Mouse (Mus musculus) CH12.LX (cell line): ENCODE results near the gene Cldn7. TPM values are rescaled to one million over a fixed set of nuclear protein-coding genes. Genes with fewer than 3 reads are reported as not detected.
"Not testable (repeated sequence)": the region's sequence is repeated elsewhere in the genome, so short reads cannot be mapped to it uniquely, and the experiment has no call there.

ENCODE experiments used
- DNase-seq: peaks from one replicate; pipeline ENCODE4 v3.0.0-alpha.2; 2013; ENCODE audit errors: extremely low read depth
- H3K27ac ChIP-seq: 2 replicates; pipeline ENCODE4 v1.5.1; 2012; ENCODE audit warnings: low read depth, mild to moderate bottlenecking, control low read depth, moderate library complexity; ENCODE audit not compliant: insufficient read depth
- H3K27me3 ChIP-seq: replicated peaks from 2 replicates; pipeline ENCODE3; 2012; ENCODE audit warnings: inconsistent platforms
- H3K36me3 ChIP-seq, 2 experiments: replicated peaks in 1 of 2; 2 replicates each; pipeline versions ENCODE3 to v1.6.1; 2012; ENCODE audit warnings: inconsistent platforms in 1 of 2, low read length in 1 of 2, mild to moderate bottlenecking in 1 of 2, mixed read lengths in 1 of 2, moderate library complexity in 1 of 2; ENCODE audit not compliant: control insufficient read depth in 1 of 2, insufficient read depth in 1 of 2
- H3K4me1 ChIP-seq, 2 experiments: 2 replicates each; pipeline ENCODE4 v1.6.1; 2012; ENCODE audit warnings: inconsistent platforms in 1 of 2, moderate library complexity in 1 of 2; ENCODE audit not compliant: insufficient read depth in 2 of 2, control insufficient read depth in 1 of 2
- H3K4me2 ChIP-seq: 2 replicates; pipeline ENCODE4 v1.6.1; 2012; ENCODE audit warnings: low read depth, mild to moderate bottlenecking, control low read depth; ENCODE audit not compliant: poor library complexity, insufficient read depth, severe bottlenecking
- H3K4me3 ChIP-seq, 3 experiments: fragments of 150-350 bp in 1 of 3; sonication (generic) in 1 of 3; replicated peaks in 1 of 3; 2 replicates each; pipeline versions ENCODE3 to v1.5.1; 2011 to 2012; ENCODE audit warnings: low read depth in 2 of 3, low read length in 2 of 3, mild to moderate bottlenecking in 2 of 3, moderate library complexity in 2 of 3, control low read depth in 1 of 3, improper control_type of control experiment in 1 of 3, inconsistent platforms in 1 of 3, mixed read lengths in 1 of 3; ENCODE audit not compliant: poor library complexity in 1 of 3
- H3K79me2 ChIP-seq: replicated peaks from 2 replicates; pipeline ENCODE4 v1.6.1; 2012; ENCODE audit warnings: mild to moderate bottlenecking, moderate library complexity; ENCODE audit not compliant: control insufficient read depth, poor library complexity, insufficient read depth, severe bottlenecking; ENCODE audit errors: extremely low read depth
- H3K9ac ChIP-seq: 2 replicates; pipeline ENCODE4 v1.6.1; 2012; ENCODE audit warnings: low read depth, mild to moderate bottlenecking, control low read depth, moderate library complexity; ENCODE audit not compliant: insufficient read depth
- H3K9me3 ChIP-seq: replicated peaks from 2 replicates; pipeline ENCODE3; 2012; ENCODE audit warnings: low read length, inconsistent platforms, mixed read lengths
- CHD2 ChIP-seq: IDR thresholded peaks from 2 replicates; pipeline ENCODE4 v1.6.1; 2011; ENCODE audit warnings: low read length, improper control_type of control experiment
- CTCF ChIP-seq, 2 experiments: IDR thresholded peaks in 1 of 2; conservative IDR thresholded peaks in 1 of 2; 2 replicates each; pipeline ENCODE4 v1.5.1; 2011 to 2012; ENCODE audit warnings: low read depth in 2 of 2, low read length in 2 of 2, improper control_type of control experiment in 1 of 2, inconsistent platforms in 1 of 2, mild to moderate bottlenecking in 1 of 2, moderate library complexity in 1 of 2
- EP300 ChIP-seq: IDR thresholded peaks from 2 replicates; pipeline ENCODE4 v1.6.1; 2011; ENCODE audit warnings: low read length, improper control_type of control experiment
- IRF4 ChIP-seq: IDR thresholded peaks from 2 replicates; pipeline ENCODE4 v1.6.1; 2014; ENCODE audit warnings: low read depth, mild to moderate bottlenecking, inconsistent platforms, low read length, improper control_type of control experiment
- MEF2A ChIP-seq: IDR thresholded peaks from 2 replicates; pipeline ENCODE4 v1.6.1; 2014; ENCODE audit warnings: low read depth, mild to moderate bottlenecking, inconsistent platforms, low read length, improper control_type of control experiment, borderline replicate concordance
- RAD21 ChIP-seq: IDR thresholded peaks from 2 replicates; pipeline ENCODE4 v1.6.1; 2011; ENCODE audit warnings: low read depth, mild to moderate bottlenecking, low read length, improper control_type of control experiment, moderate library complexity
- SMC3 ChIP-seq: IDR thresholded peaks from 2 replicates; pipeline ENCODE4 v1.6.1; 2011; ENCODE audit warnings: low read depth, low read length, improper control_type of control experiment
- TBP ChIP-seq: conservative IDR thresholded peaks from 2 replicates; pipeline ENCODE4 v1.6.1; 2011; ENCODE audit warnings: low read depth, low read length, improper control_type of control experiment
- ZC3H11A ChIP-seq: IDR thresholded peaks from 2 replicates; pipeline ENCODE4 v1.6.1; 2012; ENCODE audit warnings: low read depth, mild to moderate bottlenecking, inconsistent platforms, low read length, improper control_type of control experiment
- ZNF384 ChIP-seq: IDR thresholded peaks from 2 replicates; pipeline ENCODE4 v1.6.1; 2012; ENCODE audit warnings: low read depth, low read length, improper control_type of control experiment, inconsistent platforms
- dilution Hi-C: fragments of 300-500 bp; cut with MboI; formaldehyde crosslinking; loops from 2 replicates; pipeline ENCODE4 v1.14.3; 2020; ENCODE audit warnings: low sequenced_read_pairs; ENCODE audit not compliant: extremely low pct_unique_long_range_greater_than_20kb, extremely low pct_ligation_motif_present
- in situ Hi-C: fragments of 300-500 bp; cut with MboI; formaldehyde crosslinking; loops from 3 replicates; pipeline ENCODE4 v1.14.3; 2019; ENCODE audit warnings: low sequenced_read_pairs, low pct_ligation_motif_present, low pct_unique_long_range_greater_than_20kb, mixed read lengths
- polyA plus RNA-seq: library from polyadenylated mRNA; unstranded; fragments of >175 nt; gene quantifications from 2 replicates; pipeline ENCODE4 v1.2.1, GENCODE M21; 2012; ENCODE audit warnings: low read depth; ENCODE audit not compliant: insufficient read length
- total RNA-seq, 2 experiments: library from RNA; depleted of rRNA; stranded (reverse); fragments of 300-350 nt in 1 of 2; fragments of >200 nt in 1 of 2; gene quantifications; 2 replicates each; pipeline ENCODE4 v1.2.3; 2012 to 2014

Gene Cldn7
- total and polyA plus RNA-seq, 3 experiments, result not detected

GRCm38 (mm10) chr11:69952274-69952673 is 12.3 kb upstream of the Cldn7 start:
- in situ Hi-C loops, result loop anchor here (5.0 kb wide), 1 partner anchor 60 kb away; no protein-coding TSS in a partner anchor
- DNase-seq, result no peak
- Histone ChIP-seq H3K4me1 (peaks cover 11 to 29% of the 10 kb centered on the region in 2 experiments), H3K4me2 (no peak overlapping the region), H3K36me3 (no peaks in the 10 kb centered on the region), H3K9me3 (no peaks in the 10 kb centered on the region), H3K27me3 (peaks cover 17% of the 10 kb centered on the region), H3K9ac (no peak overlapping the region), H3K4me3 (no peak overlapping the region), H3K27ac (no peak overlapping the region), H3K79me2 (no peaks in the 10 kb centered on the region)
- dilution Hi-C loops, result no loop called here
- TF ChIP-seq TBP (no peak), SMC3 (peak; percentile 62), RAD21 (peak; percentile 75), CHD2 (no peak), ZC3H11A (peak; percentile 4; the same call in 1 of the 2 replicates), MEF2A (peak; percentile 42; the same call in 1 of the 2 replicates), IRF4 (0 out of 2 replicates have a peak, but pooled peaks have one; percentile 18), CTCF (conservative IDR thresholded peaks at IDR 0.05 in 1 of 2, IDR thresholded peaks at IDR 0.05 in 1 of 2; ENCODE audit: low read depth in 2 of 2, low read length in 2 of 2) (peak; percentile 55 to 81)

GRCm38 (mm10) chr11:69953267-69953915 is 11.2 kb upstream of the Cldn7 start:
- dilution Hi-C loops, result no loop called here
- in situ Hi-C loops, result loop anchor here (5.0 kb wide), 1 partner anchor 59 kb away; no protein-coding TSS in a partner anchor

GRCm38 (mm10) chr11:69955618-69956017 is 9.0 kb upstream of the Cldn7 start:
- H3K9ac ChIP-seq, H3K4me1 ChIP-seq, dilution Hi-C loops, H3K27ac ChIP-seq, in situ Hi-C loops, H3K9me3 ChIP-seq, H3K36me3 ChIP-seq, DNase-seq, H3K4me2 ChIP-seq, H3K79me2 ChIP-seq, H3K4me3 ChIP-seq: not testable (repeated sequence)
- H3K27me3 ChIP-seq, result peaks cover 17% of the 10 kb centered on the region
- peak in 1 of 2 experiments; percentile 31; a peak in 2 of 4 replicates for TF ChIP-seq CTCF (conservative IDR thresholded peaks at IDR 0.05 in 1 of 2, IDR thresholded peaks at IDR 0.05 in 1 of 2; ENCODE audit: low read depth in 2 of 2, low read length in 2 of 2)

More at GRCm38 (mm10) chr11:69953267-69953915, 11.2 kb upstream of the Cldn7 start:
- Histone ChIP-seq H3K27ac (no peak overlapping the region), H3K9me3 (no peaks in the 10 kb centered on the region), H3K4me3 (no peak overlapping the region), H3K27me3 (peaks cover 23% of the 10 kb centered on the region), H3K79me2 (no peaks in the 10 kb centered on the region), H3K4me1 (peaks cover 7 to 18% of the 10 kb centered on the region in 2 experiments), H3K36me3 (no peaks in the 10 kb centered on the region), H3K4me2 (no peak overlapping the region; the same call in 1 of the 2 replicates), H3K9ac (no peak overlapping the region)
- DNase-seq, result no peak
- TF ChIP-seq ZNF384 (peak; percentile 92), IRF4 (peak; percentile 35; the same call in 1 of the 2 replicates), EP300 (no peak)
